Mouse (Mus musculus): ENCODE measurements at regions not wholly inside any gene's neighbourhood (a gene's known extent, or its start where the extent isn't known, plus 50 kb on each side); places are given as distances from the start of the nearest gene placed in this dataset.

- TF ChIP-seq MAX (IDR thresholded peaks at IDR 0.05; ENCODE audit: low read depth) (no peak), MYOD1 (IDR thresholded peaks at IDR 0.05; ENCODE audit: control insufficient read depth in 1 of 3, insufficient read length in 2 of 3, low read depth in 2 of 3) (peak in 2 of 3 experiments; percentile 43 to 59), POLR2A (IDR thresholded peaks at IDR 0.05; ENCODE audit: insufficient read length, low read depth) (no peak), USF1 (IDR thresholded peaks at IDR 0.05; ENCODE audit: low read depth) (no peak), MYOG (IDR thresholded peaks at IDR 0.05; ENCODE audit: control insufficient read depth in 1 of 3, insufficient read depth in 1 of 3, insufficient read length in 2 of 3, low read depth in 2 of 3) (peak in 1 of 3 experiments; percentile 52), TCF12 (IDR thresholded peaks at IDR 0.05; ENCODE audit: insufficient read depth, poor library complexity, severe bottlenecking) (no peak), REST (IDR thresholded peaks at IDR 0.05; ENCODE audit: insufficient read depth, insufficient read length) (no peak), POLR2AphosphoS2 (IDR thresholded peaks at IDR 0.05; ENCODE audit: insufficient read length, low read depth) (no peak), CEBPB (IDR thresholded peaks at IDR 0.05; ENCODE audit: insufficient read depth, poor library complexity, severe bottlenecking) (no peak), E2F4 (IDR thresholded peaks at IDR 0.05; ENCODE audit: insufficient read depth) (no peak)
Measured at GRCm38 (mm10) chr13:101127262-101127661, 294.0 kb upstream of the Slc30a5 start.
